Mouse (Mus musculus): Measurements from ENCODE around the gene Tubgcp6.

- TF ChIP-seq CTCF (IDR thresholded peaks at IDR 0.05; ENCODE audit: low read depth) (no peak), EP300 (IDR thresholded peaks at IDR 0.05; ENCODE audit: low read depth) (no peak)
Observed at GRCm38 (mm10) chr15:89070606-89071005, 52.3 kb downstream of the Tubgcp6 start.
